Mouse (Mus musculus): ENCODE measurements around the gene Hjurp.
"Not testable (repeated sequence)": the region's sequence is repeated elsewhere in the genome, so short reads cannot be mapped to it uniquely, and the experiment has no call there.

DNA sequence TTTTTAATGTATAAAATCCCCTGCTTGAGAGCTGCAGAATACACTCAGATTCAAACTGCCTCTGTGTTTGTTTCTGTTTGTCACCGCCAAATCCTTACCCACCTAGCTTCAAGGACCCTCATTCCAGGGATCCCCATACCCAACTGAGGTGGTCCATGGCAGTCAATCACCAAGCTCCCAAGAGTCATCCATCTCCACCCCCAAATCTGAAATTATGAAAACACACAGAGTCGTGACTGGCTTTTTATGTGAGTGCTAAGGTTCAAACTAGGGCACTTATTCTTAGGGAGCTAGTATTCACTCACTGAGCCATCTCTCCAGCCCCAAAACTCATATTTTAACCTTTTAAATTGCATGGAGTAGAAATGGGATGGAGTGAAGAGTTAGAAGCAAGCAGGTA lies 52.1 kb downstream of the Hjurp start:
- not testable (repeated sequence) for TF ChIP-seq POLR2A (IDR thresholded peaks at IDR 0.05; ENCODE audit: extremely low read depth, insufficient read depth, low read length); CTCF (IDR thresholded peaks at IDR 0.05; ENCODE audit: low read depth, low read length)

All from liver, adult 2 months (tissue).